Mouse (Mus musculus): Measurements from ENCODE around the gene March6. TPM values are rescaled to one million over a fixed set of nuclear protein-coding genes. Genes with fewer than 3 reads are reported as not detected.

The March6 gene
- polyA plus RNA-seq, 1 experiment = 26.7 TPM

- Histone ChIP-seq H3K27me3 (ENCODE audit: control insufficient read depth, insufficient read depth, low read length) (no peaks in the 10 kb centered on the region), H3K27ac (ENCODE audit: control insufficient read depth, insufficient read depth, low read depth, low read length) (no peak overlapping the region), H3K4me3 (ENCODE audit: control insufficient read depth, low read depth, low read length) (no peak overlapping the region), H3K36me3 (ENCODE audit: control insufficient read depth, insufficient read depth, low read length) (no peaks in the 10 kb centered on the region), H3K4me1 (ENCODE audit: control insufficient read depth, insufficient read depth, low read length) (no peaks in the 10 kb centered on the region)
- TF ChIP-seq POLR2A (IDR thresholded peaks at IDR 0.05; ENCODE audit: control insufficient read depth, low read depth, low read length) = no peak
- no peak for TF ChIP-seq CTCF (IDR thresholded peaks at IDR 0.05; ENCODE audit: control insufficient read depth, insufficient read depth, insufficient replicate concordance, low read depth, low read length)
Measured at GRCm38 (mm10) chr15:31561976-31562375, 31.1 kb upstream of the March6 start.

- H3K36me3 ChIP-seq (ENCODE audit: control insufficient read depth, insufficient read depth, low read length) = no peaks in the 10 kb centered on the region
- no peak overlapping the region for H3K4me3 ChIP-seq (ENCODE audit: control insufficient read depth, low read depth, low read length)
- TF ChIP-seq CTCF (IDR thresholded peaks at IDR 0.05; ENCODE audit: control insufficient read depth, insufficient read depth, insufficient replicate concordance, low read depth, low read length) (no peak), POLR2A (IDR thresholded peaks at IDR 0.05; ENCODE audit: control insufficient read depth, low read depth, low read length) (no peak)
- no peaks in the 10 kb centered on the region for H3K4me1 ChIP-seq (ENCODE audit: control insufficient read depth, insufficient read depth, low read length)
- H3K27ac ChIP-seq (ENCODE audit: control insufficient read depth, insufficient read depth, low read depth, low read length) = no peak overlapping the region
- H3K27me3 ChIP-seq (ENCODE audit: control insufficient read depth, insufficient read depth, low read length) = no peaks in the 10 kb centered on the region
Measured at GRCm38 (mm10) chr15:31561390-31561789, 30.5 kb upstream of the March6 start.

- TF ChIP-seq CTCF (IDR thresholded peaks at IDR 0.05; ENCODE audit: control insufficient read depth, insufficient read depth, insufficient replicate concordance, low read depth, low read length) (no peak), POLR2A (IDR thresholded peaks at IDR 0.05; ENCODE audit: control insufficient read depth, low read depth, low read length) (no peak)
- no peak overlapping the region for H3K4me3 ChIP-seq (ENCODE audit: control insufficient read depth, low read depth, low read length)
- H3K27me3 ChIP-seq (ENCODE audit: control insufficient read depth, insufficient read depth, low read length) = no peaks in the 10 kb centered on the region
- no peaks in the 10 kb centered on the region for H3K36me3 ChIP-seq (ENCODE audit: control insufficient read depth, insufficient read depth, low read length)
- no peaks in the 10 kb centered on the region for H3K4me1 ChIP-seq (ENCODE audit: control insufficient read depth, insufficient read depth, low read length)
- H3K27ac ChIP-seq (ENCODE audit: control insufficient read depth, insufficient read depth, low read depth, low read length) = no peak overlapping the region
Measured at GRCm38 (mm10) chr15:31554855-31555254, 24.0 kb upstream of the March6 start.

- H3K36me3 ChIP-seq (ENCODE audit: control insufficient read depth, insufficient read depth, low read length) = no peaks in the 10 kb centered on the region
- H3K27me3 ChIP-seq (ENCODE audit: control insufficient read depth, insufficient read depth, low read length) = no peaks in the 10 kb centered on the region
- no peaks in the 10 kb centered on the region for H3K4me1 ChIP-seq (ENCODE audit: control insufficient read depth, insufficient read depth, low read length)
- H3K27ac ChIP-seq (ENCODE audit: control insufficient read depth, insufficient read depth, low read depth, low read length) = no peak overlapping the region
- TF ChIP-seq POLR2A (IDR thresholded peaks at IDR 0.05; ENCODE audit: control insufficient read depth, low read depth, low read length) (no peak), CTCF (IDR thresholded peaks at IDR 0.05; ENCODE audit: control insufficient read depth, insufficient read depth, insufficient replicate concordance, low read depth, low read length) (no peak)
- no peak overlapping the region for H3K4me3 ChIP-seq (ENCODE audit: control insufficient read depth, low read depth, low read length)
Measured at GRCm38 (mm10) chr15:31550381-31550780, 19.5 kb upstream of the March6 start.

- no peaks in the 10 kb centered on the region for H3K27me3 ChIP-seq (ENCODE audit: control insufficient read depth, insufficient read depth, low read length)
- no peaks in the 10 kb centered on the region; the same call in 1 of the 2 replicates for H3K4me1 ChIP-seq (ENCODE audit: control insufficient read depth, insufficient read depth, low read length)
- no peak overlapping the region for H3K27ac ChIP-seq (ENCODE audit: control insufficient read depth, insufficient read depth, low read depth, low read length)
- H3K36me3 ChIP-seq (ENCODE audit: control insufficient read depth, insufficient read depth, low read length) = no peaks in the 10 kb centered on the region
- TF ChIP-seq CTCF (IDR thresholded peaks at IDR 0.05; ENCODE audit: control insufficient read depth, insufficient read depth, insufficient replicate concordance, low read depth, low read length) (no peak), POLR2A (IDR thresholded peaks at IDR 0.05; ENCODE audit: control insufficient read depth, low read depth, low read length) (no peak)
- no peak overlapping the region for H3K4me3 ChIP-seq (ENCODE audit: control insufficient read depth, low read depth, low read length)
Measured at GRCm38 (mm10) chr15:31547421-31547820, 16.6 kb upstream of the March6 start.

- Histone ChIP-seq H3K27me3 (ENCODE audit: control insufficient read depth, insufficient read depth, low read length) (no peaks in the 10 kb centered on the region), H3K4me3 (ENCODE audit: control insufficient read depth, low read depth, low read length) (no peak overlapping the region), H3K4me1 (ENCODE audit: control insufficient read depth, insufficient read depth, low read length) (no peaks in the 10 kb centered on the region; the same call in 1 of the 2 replicates), H3K36me3 (ENCODE audit: control insufficient read depth, insufficient read depth, low read length) (no peaks in the 10 kb centered on the region), H3K27ac (ENCODE audit: control insufficient read depth, insufficient read depth, low read depth, low read length) (no peak overlapping the region)
- TF ChIP-seq POLR2A (IDR thresholded peaks at IDR 0.05; ENCODE audit: control insufficient read depth, low read depth, low read length) (no peak), CTCF (IDR thresholded peaks at IDR 0.05; ENCODE audit: control insufficient read depth, insufficient read depth, insufficient replicate concordance, low read depth, low read length) (no peak)
Measured at GRCm38 (mm10) chr15:31546291-31546690, 15.4 kb upstream of the March6 start.

GRCm38 (mm10) chr15:31545058-31545457 lies 14.2 kb upstream of the March6 start:
- Histone ChIP-seq H3K4me1 (ENCODE audit: control insufficient read depth, insufficient read depth, low read length) (no peaks in the 10 kb centered on the region; the same call in 1 of the 2 replicates), H3K27ac (ENCODE audit: control insufficient read depth, insufficient read depth, low read depth, low read length) (no peak overlapping the region), H3K4me3 (ENCODE audit: control insufficient read depth, low read depth, low read length) (no peak overlapping the region), H3K36me3 (ENCODE audit: control insufficient read depth, insufficient read depth, low read length) (no peaks in the 10 kb centered on the region), H3K27me3 (ENCODE audit: control insufficient read depth, insufficient read depth, low read length) (no peaks in the 10 kb centered on the region)
- no peak for TF ChIP-seq CTCF (IDR thresholded peaks at IDR 0.05; ENCODE audit: control insufficient read depth, insufficient read depth, insufficient replicate concordance, low read depth, low read length)

- H3K36me3 ChIP-seq (ENCODE audit: control insufficient read depth, insufficient read depth, low read length) = no peaks in the 10 kb centered on the region
- no peak for TF ChIP-seq CTCF (IDR thresholded peaks at IDR 0.05; ENCODE audit: control insufficient read depth, insufficient read depth, insufficient replicate concordance, low read depth, low read length)
- no peak for TF ChIP-seq POLR2A (IDR thresholded peaks at IDR 0.05; ENCODE audit: control insufficient read depth, low read depth, low read length)
- no peak overlapping the region for H3K4me3 ChIP-seq (ENCODE audit: control insufficient read depth, low read depth, low read length)
- H3K27ac ChIP-seq (ENCODE audit: control insufficient read depth, insufficient read depth, low read depth, low read length) = no peak overlapping the region
- H3K4me1 ChIP-seq (ENCODE audit: control insufficient read depth, insufficient read depth, low read length) = no peaks in the 10 kb centered on the region; the same call in 1 of the 2 replicates
- H3K27me3 ChIP-seq (ENCODE audit: control insufficient read depth, insufficient read depth, low read length) = no peaks in the 10 kb centered on the region
Measured at GRCm38 (mm10) chr15:31543246-31543645, 12.4 kb upstream of the March6 start.

Data from testis, adult 2 months (tissue).